Mouse (Mus musculus): ENCODE measurements at regions not wholly inside any gene's neighbourhood (a gene's known extent, or its start where the extent isn't known, plus 50 kb on each side); places are given as distances from the start of the nearest gene placed in this dataset.

GRCm38 (mm10) chr2:57868046-57868445, 129.6 kb upstream of the Galnt5 start:
- Histone ChIP-seq H3K27ac (ENCODE audit: low read depth) (no peak overlapping the region), H3K4me1 (replicated peaks; ENCODE audit: control insufficient read depth, insufficient read depth, low read length) (no peaks in the 10 kb centered on the region), H3K27me3 (replicated peaks; ENCODE audit: control insufficient read depth, insufficient read depth, low read length) (no peaks in the 10 kb centered on the region), H3K9me3 (ENCODE audit: control insufficient read depth, low read length) (no peaks in the 10 kb centered on the region), H3K9ac (ENCODE audit: low read length) (no peak overlapping the region), H3K4me3 (ENCODE audit: low read depth, low read length) (no peak overlapping the region), H3K4me2 (ENCODE audit: low read length) (no peak overlapping the region), H3K36me3 (ENCODE audit: control insufficient read depth, insufficient read depth, low read length) (no peaks in the 10 kb centered on the region)
- no peak for DNase-seq (ENCODE audit: low spot score)
- 77% methylated on average over 2 of the region's 2 CpGs for WGBS
- ATAC-seq (replicated peaks; ENCODE audit: low FRiP score, low TSS enrichment, low read depth), result no peak

GRCm38 (mm10) chr2:57900168-57900567, 97.5 kb upstream of the Galnt5 start:
- Histone ChIP-seq H3K36me3 (ENCODE audit: control insufficient read depth, insufficient read depth, low read length) (no peaks in the 10 kb centered on the region), H3K27ac (ENCODE audit: low read depth) (no peak overlapping the region), H3K4me2 (ENCODE audit: low read length) (no peak overlapping the region), H3K9ac (ENCODE audit: low read length) (no peak overlapping the region), H3K4me3 (ENCODE audit: low read depth, low read length) (no peak overlapping the region), H3K27me3 (replicated peaks; ENCODE audit: control insufficient read depth, insufficient read depth, low read length) (no peaks in the 10 kb centered on the region), H3K4me1 (replicated peaks; ENCODE audit: control insufficient read depth, insufficient read depth, low read length) (no peaks in the 10 kb centered on the region), H3K9me3 (ENCODE audit: control insufficient read depth, low read length) (no peaks in the 10 kb centered on the region)
- 79% methylated on average over 7 of the region's 7 CpGs for WGBS
- ATAC-seq (replicated peaks; ENCODE audit: low FRiP score, low TSS enrichment, low read depth), result no peak
- DNase-seq (ENCODE audit: low spot score), result no peak

- 44% methylated on average over 9 of the region's 9 CpGs for WGBS
Measured at GRCm38 (mm10) chr2:57900580-57901247, 97.0 kb upstream of the Galnt5 start.

GRCm38 (mm10) chr2:57905184-57905583, 92.5 kb upstream of the Galnt5 start:
- no peak overlapping the region for H3K9ac ChIP-seq (ENCODE audit: low read length)
- H3K27me3 ChIP-seq (replicated peaks; ENCODE audit: control insufficient read depth, insufficient read depth, low read length), result no peaks in the 10 kb centered on the region
- no peak overlapping the region for H3K27ac ChIP-seq (ENCODE audit: low read depth)
- H3K4me3 ChIP-seq (ENCODE audit: low read depth, low read length), result no peak overlapping the region
- no peaks in the 10 kb centered on the region for H3K4me1 ChIP-seq (replicated peaks; ENCODE audit: control insufficient read depth, insufficient read depth, low read length)
- no peaks in the 10 kb centered on the region for H3K36me3 ChIP-seq (ENCODE audit: control insufficient read depth, insufficient read depth, low read length)
- no peak for DNase-seq (ENCODE audit: low spot score)
- 87% methylated on average over 2 of the region's 2 CpGs for WGBS
- ATAC-seq (replicated peaks; ENCODE audit: low FRiP score, low TSS enrichment, low read depth), result no peak
- H3K9me3 ChIP-seq (ENCODE audit: control insufficient read depth, low read length), result no peaks in the 10 kb centered on the region
- no peak overlapping the region for H3K4me2 ChIP-seq (ENCODE audit: low read length)

More at GRCm38 (mm10) chr2:57900580-57901247, 97.0 kb upstream of the Galnt5 start:
- H3K9ac ChIP-seq (ENCODE audit: low read length), result no peak overlapping the region
- no peaks in the 10 kb centered on the region for H3K36me3 ChIP-seq (ENCODE audit: control insufficient read depth, insufficient read depth, low read length)
- no peak for ATAC-seq (replicated peaks; ENCODE audit: low FRiP score, low TSS enrichment, low read depth)
- H3K4me1 ChIP-seq (replicated peaks; ENCODE audit: control insufficient read depth, insufficient read depth, low read length), result no peaks in the 10 kb centered on the region
- DNase-seq (ENCODE audit: low spot score), result no peak
- no peak overlapping the region for H3K4me3 ChIP-seq (ENCODE audit: low read depth, low read length)
- no peak overlapping the region for H3K27ac ChIP-seq (ENCODE audit: low read depth)
- H3K27me3 ChIP-seq (replicated peaks; ENCODE audit: control insufficient read depth, insufficient read depth, low read length), result no peaks in the 10 kb centered on the region
- H3K4me2 ChIP-seq (ENCODE audit: low read length), result no peak overlapping the region
- H3K9me3 ChIP-seq (ENCODE audit: control insufficient read depth, low read length), result no peaks in the 10 kb centered on the region

GRCm38 (mm10) chr2:57906939-57907338, 90.7 kb upstream of the Galnt5 start:
- no peak overlapping the region for H3K9ac ChIP-seq (ENCODE audit: low read length)
- H3K36me3 ChIP-seq (ENCODE audit: control insufficient read depth, insufficient read depth, low read length), result no peaks in the 10 kb centered on the region
- no peaks in the 10 kb centered on the region for H3K4me1 ChIP-seq (replicated peaks; ENCODE audit: control insufficient read depth, insufficient read depth, low read length)
- DNase-seq (ENCODE audit: low spot score) (no peak), ATAC-seq (replicated peaks; ENCODE audit: low FRiP score, low TSS enrichment, low read depth) (no peak)
- no peaks in the 10 kb centered on the region for H3K27me3 ChIP-seq (replicated peaks; ENCODE audit: control insufficient read depth, insufficient read depth, low read length)
- no peak overlapping the region for H3K4me2 ChIP-seq (ENCODE audit: low read length)
- H3K4me3 ChIP-seq (ENCODE audit: low read depth, low read length), result no peak overlapping the region
- WGBS, result 91% methylated on average over 5 of the region's 5 CpGs
- no peak overlapping the region for H3K27ac ChIP-seq (ENCODE audit: low read depth)
- H3K9me3 ChIP-seq (ENCODE audit: control insufficient read depth, low read length), result no peaks in the 10 kb centered on the region

GRCm38 (mm10) chr2:57909706-57910105, 88.0 kb upstream of the Galnt5 start:
- H3K9me3 ChIP-seq (ENCODE audit: control insufficient read depth, low read length), result no peaks in the 10 kb centered on the region
- no peak for ATAC-seq (replicated peaks; ENCODE audit: low FRiP score, low TSS enrichment, low read depth)

GRCm38 (mm10) chr2:57916375-57917023, 81.2 kb upstream of the Galnt5 start:
- no peak overlapping the region for H3K4me3 ChIP-seq (ENCODE audit: low read depth, low read length)
- 85% methylated on average over 15 of the region's 15 CpGs for WGBS
- no peak overlapping the region for H3K27ac ChIP-seq (ENCODE audit: low read depth)
- H3K36me3 ChIP-seq (ENCODE audit: control insufficient read depth, insufficient read depth, low read length), result no peaks in the 10 kb centered on the region
- DNase-seq (ENCODE audit: low spot score), result no peak
- H3K4me2 ChIP-seq (ENCODE audit: low read length), result no peak overlapping the region
- no peaks in the 10 kb centered on the region for H3K27me3 ChIP-seq (replicated peaks; ENCODE audit: control insufficient read depth, insufficient read depth, low read length)
- H3K9me3 ChIP-seq (ENCODE audit: control insufficient read depth, low read length), result no peaks in the 10 kb centered on the region
- no peaks in the 10 kb centered on the region for H3K4me1 ChIP-seq (replicated peaks; ENCODE audit: control insufficient read depth, insufficient read depth, low read length)
- no peak overlapping the region for H3K9ac ChIP-seq (ENCODE audit: low read length)
- ATAC-seq (replicated peaks; ENCODE audit: low FRiP score, low TSS enrichment, low read depth), result no peak

More at GRCm38 (mm10) chr2:57909706-57910105, 88.0 kb upstream of the Galnt5 start:
- 79% methylated on average over 4 of the region's 4 CpGs for WGBS
- no peaks in the 10 kb centered on the region for H3K36me3 ChIP-seq (ENCODE audit: control insufficient read depth, insufficient read depth, low read length)
- H3K27ac ChIP-seq (ENCODE audit: low read depth), result no peak overlapping the region
- H3K4me2 ChIP-seq (ENCODE audit: low read length), result no peak overlapping the region
- no peaks in the 10 kb centered on the region for H3K27me3 ChIP-seq (replicated peaks; ENCODE audit: control insufficient read depth, insufficient read depth, low read length)
- no peak overlapping the region for H3K4me3 ChIP-seq (ENCODE audit: low read depth, low read length)
- no peaks in the 10 kb centered on the region for H3K4me1 ChIP-seq (replicated peaks; ENCODE audit: control insufficient read depth, insufficient read depth, low read length)
- no peak overlapping the region for H3K9ac ChIP-seq (ENCODE audit: low read length)
- DNase-seq (ENCODE audit: low spot score), result no peak

- Histone ChIP-seq H3K27me3 (replicated peaks; ENCODE audit: control insufficient read depth, insufficient read depth, low read length) (no peaks in the 10 kb centered on the region), H3K4me1 (replicated peaks; ENCODE audit: control insufficient read depth, insufficient read depth, low read length) (no peaks in the 10 kb centered on the region), H3K9me3 (ENCODE audit: control insufficient read depth, low read length) (no peaks in the 10 kb centered on the region), H3K4me3 (ENCODE audit: low read depth, low read length) (no peak overlapping the region), H3K36me3 (ENCODE audit: control insufficient read depth, insufficient read depth, low read length) (no peaks in the 10 kb centered on the region), H3K27ac (ENCODE audit: low read depth) (no peak overlapping the region), H3K9ac (ENCODE audit: low read length) (no peak overlapping the region), H3K4me2 (ENCODE audit: low read length) (no peak overlapping the region)
- DNase-seq (ENCODE audit: low spot score) (no peak), ATAC-seq (replicated peaks; ENCODE audit: low FRiP score, low TSS enrichment, low read depth) (no peak)
- WGBS, result 93% methylated on average over 6 of the region's 6 CpGs
Measured at GRCm38 (mm10) chr2:57917721-57918120, 80.0 kb upstream of the Galnt5 start.
